Mouse (Mus musculus) lung, embryonic 15.5 days (tissue): Measurements from ENCODE around the gene Tfg. TPM values are rescaled to one million over a fixed set of nuclear protein-coding genes. Genes with fewer than 3 reads are reported as not detected.
A peak's percentile ranks its signal among the peaks of the same experiment; 100 is the strongest.

Experiments used
- ATAC-seq: fragments of 200-750 bp; cut with Nextera tagmentation; 2 replicates; pipeline ENCODE4 v1.8.0; 2017; ENCODE audit warnings: moderate number of reproducible peaks, borderline replicate concordance; ENCODE audit not compliant: low FRiP score, low TSS enrichment; ENCODE audit errors: extremely low read depth
- H3K27ac ChIP-seq: fragments of 300-500 bp; sonication (generic); 2 replicates; pipeline ENCODE4 v1.5.1; 2015; ENCODE audit warnings: moderate library complexity, mild to moderate bottlenecking, inconsistent platforms
- H3K27me3 ChIP-seq: fragments of 300-500 bp; sonication (generic); 2 replicates; pipeline ENCODE4 v1.6.1; 2015; ENCODE audit warnings: inconsistent platforms
- H3K36me3 ChIP-seq: fragments of 300-500 bp; sonication (generic); 2 replicates; pipeline ENCODE4 v1.6.1; 2015; ENCODE audit warnings: inconsistent platforms
- H3K4me1 ChIP-seq: fragments of 300-500 bp; sonication (generic); 2 replicates; pipeline ENCODE4 v1.6.1; 2015; ENCODE audit warnings: inconsistent platforms
- H3K4me2 ChIP-seq: fragments of 300-500 bp; sonication (generic); 2 replicates; pipeline ENCODE4 v1.6.1; 2015; ENCODE audit warnings: inconsistent platforms, mild to moderate bottlenecking, moderate library complexity
- H3K4me3 ChIP-seq: fragments of 300-500 bp; sonication (generic); 2 replicates; pipeline ENCODE4 v1.5.1; 2015; ENCODE audit warnings: mild to moderate bottlenecking, inconsistent platforms
- H3K9ac ChIP-seq: fragments of 300-500 bp; sonication (generic); 2 replicates; pipeline ENCODE4 v1.6.1; 2015; ENCODE audit warnings: inconsistent platforms
- H3K9me3 ChIP-seq: fragments of 300-500 bp; sonication (generic); 2 replicates; pipeline ENCODE4 v1.6.1; 2016; ENCODE audit warnings: inconsistent platforms
- WGBS: fragments of 180-500 bp; shearing (Covaris S2); methylation state at CpG from one replicate; pipeline ENCODE4 v1.1.7; 2015; 5-methylcytosine and 5-hydroxymethylcytosine counted together
- polyA plus RNA-seq: library from polyadenylated mRNA; unstranded; fragments of >200 nt; fragmentation: Nextera tagmentation; extraction: Ambion mirVana; gene quantifications from 2 replicates; pipeline ENCODE4 v1.2.1, GENCODE M21; 2015

The Tfg gene
- polyA plus RNA-seq: 130 and 135 TPM in 2 replicates

DNA sequence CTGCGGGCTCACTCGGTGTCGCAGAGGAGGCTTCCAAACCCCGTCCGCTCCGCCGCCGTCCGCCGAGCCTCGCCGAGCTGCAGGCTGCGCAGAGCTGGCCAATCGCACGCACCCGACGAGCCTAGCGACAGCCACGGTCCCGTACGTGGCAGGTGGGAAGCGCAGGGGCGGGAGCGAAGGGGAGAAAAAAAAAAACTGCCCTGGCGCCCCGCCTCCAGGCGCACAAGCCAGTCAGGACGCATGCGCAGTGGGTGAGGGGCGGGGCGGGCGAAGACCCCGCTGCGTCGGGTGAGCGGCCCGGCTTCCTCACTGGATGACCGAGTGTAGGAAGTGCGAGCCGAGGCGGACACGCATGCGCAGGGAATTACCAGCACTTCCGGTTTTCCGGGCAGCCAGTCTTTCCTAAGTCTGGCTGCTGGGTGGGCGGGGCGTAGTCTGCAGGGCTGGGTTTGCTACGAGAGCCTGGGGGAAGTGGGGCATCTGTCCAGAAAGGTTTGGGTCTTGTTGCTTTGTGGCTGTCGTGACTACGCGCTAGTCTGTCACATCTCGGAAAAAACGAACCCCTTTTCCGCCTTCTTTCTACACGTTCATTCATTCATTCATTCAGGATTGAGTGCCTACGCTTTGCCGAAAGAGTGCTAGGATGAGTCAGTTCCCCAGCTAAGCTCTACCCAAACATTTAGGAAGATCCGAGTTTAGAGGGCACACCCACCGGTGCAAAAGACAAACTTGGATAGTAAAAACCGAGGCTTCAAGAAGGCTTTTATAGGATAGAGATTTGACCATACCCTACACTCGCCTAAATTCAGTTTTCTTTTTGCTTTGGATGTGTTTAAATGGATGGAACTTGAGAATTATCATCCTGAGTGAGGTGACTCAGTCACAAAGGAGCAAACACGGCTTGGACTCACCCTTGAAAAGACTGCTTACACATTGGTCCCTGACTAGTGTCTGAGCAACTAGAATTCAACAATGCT lies at the start of gene Tfg:
Gene Tfg, minus strand, starts transcription at position 227 of the 977 bp plus-strand sequence.
- Histone ChIP-seq H3K4me3 (peak within 1 kb of the TSS; percentile 72), H3K9me3 (no peaks in the 10 kb centered on the region), H3K27me3 (no peaks in the 10 kb centered on the region), H3K36me3 (no peaks in the 10 kb centered on the region), H3K9ac (peak within 1 kb of the TSS; percentile 77), H3K4me2 (peak within 1 kb of the TSS; percentile 65), H3K4me1 (peaks cover 17% of the 10 kb centered on the region), H3K27ac (peak within 1 kb of the TSS; percentile 98)
- under 1% methylated on average over 57 of the region's 62 CpGs for WGBS
- ATAC-seq: peak; percentile 96

DNA sequence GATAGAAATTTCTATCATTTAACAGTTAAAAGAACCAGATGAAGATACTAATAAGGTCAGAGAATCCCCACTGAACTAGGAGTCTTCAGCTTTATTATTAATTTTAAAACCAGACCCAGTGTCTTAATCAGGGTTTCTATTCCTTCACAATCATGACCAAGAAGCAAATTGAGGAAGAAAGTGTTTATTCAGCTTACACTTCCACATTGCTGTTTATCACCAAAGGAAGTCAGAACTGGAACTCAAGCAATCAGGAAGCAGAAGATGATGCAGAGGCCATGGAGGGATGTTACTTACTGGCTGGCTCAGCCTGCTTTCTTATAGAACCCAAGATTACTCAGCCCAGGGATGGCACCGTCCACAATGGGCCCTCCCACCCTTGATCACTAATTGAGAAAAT lies 11.8 kb upstream of the Tfg start:
- Histone ChIP-seq H3K4me1 (no peaks in the 10 kb centered on the region), H3K9me3 (no peaks in the 10 kb centered on the region), H3K36me3 (no peaks in the 10 kb centered on the region), H3K4me3 (no peak overlapping the region), H3K27ac (no peak overlapping the region), H3K4me2 (no peak overlapping the region), H3K27me3 (no peaks in the 10 kb centered on the region), H3K9ac (no peak overlapping the region)
- ATAC-seq: no peak
- WGBS: 34% methylated on average over 1 of the region's 1 CpGs

- H3K27me3 ChIP-seq: no peaks in the 10 kb centered on the region
- H3K4me2 ChIP-seq: peak overlapping the region; percentile 33
- no peak overlapping the region for H3K9ac ChIP-seq
- H3K9me3 ChIP-seq: no peaks in the 10 kb centered on the region
- H3K4me3 ChIP-seq: no peak overlapping the region
- no peaks in the 10 kb centered on the region for H3K4me1 ChIP-seq
- no peak overlapping the region for H3K27ac ChIP-seq
- 44% methylated on average over 10 of the region's 10 CpGs for WGBS
- ATAC-seq: peak; percentile 59; the same call in 1 of the 2 replicates
- no peaks in the 10 kb centered on the region for H3K36me3 ChIP-seq
Measured at GRCm38 (mm10) chr16:56724927-56725326, 7.7 kb upstream of the Tfg start.

- peaks cover 5% of the 10 kb centered on the region for H3K4me1 ChIP-seq
- WGBS: 39% methylated on average over 4 of the region's 4 CpGs
- no peak overlapping the region for H3K4me2 ChIP-seq
- H3K9me3 ChIP-seq: no peaks in the 10 kb centered on the region
- no peak overlapping the region for H3K27ac ChIP-seq
- H3K36me3 ChIP-seq: no peaks in the 10 kb centered on the region
- H3K4me3 ChIP-seq: no peak overlapping the region
- ATAC-seq: no peak
- no peaks in the 10 kb centered on the region for H3K27me3 ChIP-seq
- no peak overlapping the region for H3K9ac ChIP-seq
Measured at GRCm38 (mm10) chr16:56722357-56722756, 5.1 kb upstream of the Tfg start.

DNA sequence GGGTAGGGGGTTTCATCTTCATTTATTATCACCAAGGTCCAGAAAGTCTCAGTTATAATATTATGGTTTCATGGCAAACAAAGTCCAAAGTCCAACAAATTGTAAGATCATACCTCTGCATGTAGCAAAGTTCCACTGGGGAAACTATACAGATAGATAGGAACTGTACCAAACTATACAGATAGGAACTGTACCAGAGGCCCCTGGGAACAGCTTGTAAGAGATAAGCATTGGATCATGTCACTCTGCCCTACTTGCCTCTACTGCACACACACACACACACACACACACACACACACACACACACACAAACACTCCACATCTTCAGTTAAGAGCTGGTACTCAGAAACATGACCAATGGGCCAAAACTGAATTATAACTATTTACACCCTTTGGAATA lies 1.8 kb upstream of the Tfg start:
- no peak overlapping the region for H3K4me3 ChIP-seq
- H3K27ac ChIP-seq: no peak overlapping the region
- no peaks in the 10 kb centered on the region for H3K36me3 ChIP-seq
- no peaks in the 10 kb centered on the region for H3K9me3 ChIP-seq
- peaks cover 17% of the 10 kb centered on the region for H3K4me1 ChIP-seq
- H3K9ac ChIP-seq: no peak overlapping the region
- H3K27me3 ChIP-seq: no peaks in the 10 kb centered on the region
- H3K4me2 ChIP-seq: no peak overlapping the region
- ATAC-seq: no peak

GRCm38 (mm10) chr16:56716557-56717179 lies 582 bp downstream of the Tfg start:
- peaks cover 5% of the 10 kb centered on the region for H3K36me3 ChIP-seq
- no peaks in the 10 kb centered on the region for H3K9me3 ChIP-seq
- H3K27me3 ChIP-seq: no peaks in the 10 kb centered on the region
- H3K4me1 ChIP-seq: peaks cover 17% of the 10 kb centered on the region
- H3K27ac ChIP-seq: peak overlapping the region; percentile 98
- H3K4me2 ChIP-seq: peak overlapping the region; percentile 65
- WGBS: under 1% methylated on average over 27 of the region's 38 CpGs
- H3K9ac ChIP-seq: peak overlapping the region; percentile 77
- peak; percentile 0 for ATAC-seq
- H3K4me3 ChIP-seq: peak overlapping the region; percentile 72

- no peak for ATAC-seq
- WGBS: 62% methylated on average over 3 of the region's 3 CpGs
- H3K9ac ChIP-seq: no peak overlapping the region; the same call in 1 of the 2 replicates
Measured at GRCm38 (mm10) chr16:56715608-56716007, 1.6 kb downstream of the Tfg start.

GRCm38 (mm10) chr16:56710071-56710470 lies 7.2 kb downstream of the Tfg start:
- ATAC-seq: no peak

More at GRCm38 (mm10) chr16:56715608-56716007, 1.6 kb downstream of the Tfg start:
- H3K9me3 ChIP-seq: no peaks in the 10 kb centered on the region
- no peak overlapping the region for H3K27ac ChIP-seq
- peaks cover 16% of the 10 kb centered on the region for H3K36me3 ChIP-seq
- H3K4me3 ChIP-seq: peak overlapping the region; percentile 72
- H3K27me3 ChIP-seq: no peaks in the 10 kb centered on the region
- H3K4me2 ChIP-seq: peak overlapping the region; percentile 65
- peaks cover 17% of the 10 kb centered on the region for H3K4me1 ChIP-seq

GRCm38 (mm10) chr16:56705731-56706130 lies 11.5 kb downstream of the Tfg start:
- H3K4me2 ChIP-seq: no peak overlapping the region
- no peak overlapping the region for H3K9ac ChIP-seq
- H3K36me3 ChIP-seq: peaks cover 52% of the 10 kb centered on the region
- no peaks in the 10 kb centered on the region for H3K27me3 ChIP-seq
- H3K9me3 ChIP-seq: no peaks in the 10 kb centered on the region
- no peak overlapping the region for H3K4me3 ChIP-seq
- H3K4me1 ChIP-seq: no peaks in the 10 kb centered on the region
- 71% methylated on average over 3 of the region's 3 CpGs for WGBS
- no peak overlapping the region for H3K27ac ChIP-seq
- ATAC-seq: no peak

More at GRCm38 (mm10) chr16:56710071-56710470, 7.2 kb downstream of the Tfg start:
- Histone ChIP-seq H3K9me3 (no peaks in the 10 kb centered on the region), H3K27ac (no peak overlapping the region), H3K4me2 (no peak overlapping the region), H3K27me3 (no peaks in the 10 kb centered on the region), H3K4me1 (no peaks in the 10 kb centered on the region), H3K9ac (no peak overlapping the region), H3K36me3 (peaks cover 48% of the 10 kb centered on the region), H3K4me3 (no peak overlapping the region)
- WGBS: 84% methylated on average over 3 of the region's 3 CpGs

- H3K4me2 ChIP-seq: no peak overlapping the region
- H3K27me3 ChIP-seq: no peaks in the 10 kb centered on the region
- no peaks in the 10 kb centered on the region for H3K9me3 ChIP-seq
- peaks cover 44% of the 10 kb centered on the region for H3K36me3 ChIP-seq
- H3K27ac ChIP-seq: no peak overlapping the region
- ATAC-seq: no peak
- H3K4me1 ChIP-seq: no peaks in the 10 kb centered on the region
- H3K9ac ChIP-seq: no peak overlapping the region
- H3K4me3 ChIP-seq: no peak overlapping the region
- 88% methylated on average over 3 of the region's 3 CpGs for whole genome bisulfite sequencing
Measured at GRCm38 (mm10) chr16:56700898-56701297, 16.4 kb downstream of the Tfg start.

DNA sequence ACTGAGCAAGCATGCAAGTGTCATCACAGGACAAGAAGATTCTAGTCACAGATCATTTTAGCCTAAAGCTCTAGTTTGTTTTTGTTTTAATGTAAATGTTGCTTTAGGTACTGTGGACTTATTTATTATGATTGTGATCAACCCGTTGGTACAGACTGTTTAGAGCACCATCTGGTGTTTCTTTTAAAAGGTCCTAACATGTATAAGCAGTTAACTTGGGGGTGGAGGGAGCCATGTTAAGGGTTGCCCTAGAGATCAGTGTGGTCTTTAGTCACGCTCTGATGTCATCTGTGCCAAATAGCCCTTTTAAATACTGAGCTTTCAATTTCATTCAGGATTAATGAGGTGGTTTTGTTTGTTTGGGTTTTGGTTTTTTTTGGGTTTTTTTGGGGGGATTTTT lies 20.8 kb downstream of the Tfg start:
- WGBS: 73% methylated on average over 2 of the region's 2 CpGs
- no peaks in the 10 kb centered on the region for H3K9me3 ChIP-seq
- no peak overlapping the region for H3K4me2 ChIP-seq
- H3K4me1 ChIP-seq: no peaks in the 10 kb centered on the region
- H3K27ac ChIP-seq: no peak overlapping the region
- ATAC-seq: no peak
- no peaks in the 10 kb centered on the region for H3K27me3 ChIP-seq
- peaks cover 40% of the 10 kb centered on the region for H3K36me3 ChIP-seq
- H3K9ac ChIP-seq: no peak overlapping the region
- no peak overlapping the region for H3K4me3 ChIP-seq

DNA sequence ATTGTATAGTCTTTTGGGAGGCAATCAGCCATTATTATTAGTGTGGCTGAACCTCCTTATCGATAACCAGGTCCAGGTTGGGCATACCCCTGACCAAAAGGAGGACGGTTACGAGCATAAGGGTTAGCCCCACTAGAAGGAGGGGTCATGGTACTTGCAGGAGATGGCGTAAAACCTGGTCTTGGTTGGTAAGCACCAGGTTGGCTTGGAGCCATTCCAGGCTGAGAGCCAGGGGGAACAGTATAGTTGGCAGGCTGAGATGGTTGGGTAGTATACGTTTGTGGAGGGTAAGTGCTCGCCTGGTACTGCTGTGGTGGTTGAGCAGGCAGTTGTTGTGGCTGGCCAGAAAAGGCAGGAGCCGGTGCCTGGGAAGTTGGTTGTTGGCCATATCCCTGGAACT lies 26.5 kb downstream of the Tfg start:
- H3K4me3 ChIP-seq: no peak overlapping the region
- no peak overlapping the region for H3K4me2 ChIP-seq
- peaks cover 43% of the 10 kb centered on the region for H3K36me3 ChIP-seq
- H3K27me3 ChIP-seq: no peaks in the 10 kb centered on the region
- H3K27ac ChIP-seq: no peak overlapping the region
- no peak overlapping the region for H3K9ac ChIP-seq
- no peaks in the 10 kb centered on the region for H3K9me3 ChIP-seq
- H3K4me1 ChIP-seq: no peaks in the 10 kb centered on the region
- no peak for ATAC-seq
- 86% methylated on average over 7 of the region's 7 CpGs for WGBS
